Mouse (Mus musculus): ENCODE measurements at regions not wholly inside any gene's neighbourhood (a gene's known extent, or its start where the extent isn't known, plus 50 kb on each side); places are given as distances from the start of the nearest gene placed in this dataset.

GRCm38 (mm10) chr15:72379291-72379690 lies 1455.1 kb upstream of the Gm6569 start:
- ChIA-PET POLR2A (no interaction called here), CTCF (no interaction called here)

GRCm38 (mm10) chr15:72381164-72381563 lies 1453.2 kb upstream of the Gm6569 start:
- ChIA-PET POLR2A (no interaction called here), CTCF (interaction anchor here in 1 of 4 experiments (0.6 kb wide), 1 partner anchor 1180 kb away, joined by 4 read pairs; no protein-coding TSS in a partner anchor)

DNA sequence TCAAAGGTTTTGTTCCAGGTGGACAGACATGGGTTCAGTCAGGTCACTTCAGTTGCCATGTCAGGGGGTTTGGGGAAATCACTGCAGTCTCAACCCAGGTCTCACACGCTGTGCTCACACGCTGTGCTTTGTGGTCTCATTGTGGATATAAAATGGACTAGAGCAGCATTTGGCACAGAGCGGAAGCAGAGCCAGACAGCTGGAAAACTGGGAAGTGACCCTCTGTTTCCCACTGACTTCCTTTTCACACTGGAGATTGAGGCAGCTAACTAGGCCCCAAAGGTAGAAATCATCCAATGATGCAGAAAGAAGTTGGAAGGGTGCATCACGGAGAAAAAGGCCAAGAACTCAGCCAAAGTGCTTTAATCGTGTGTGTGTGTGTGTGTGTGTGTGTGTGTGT lies 1452.6 kb upstream of the Gm6569 start:
- ChIA-PET CTCF (interaction anchor here in 1 of 4 experiments (0.6 kb wide), 1 partner anchor 1179 kb away, joined by 4 read pairs; no protein-coding TSS in a partner anchor), POLR2A (no interaction called here)

DNA sequence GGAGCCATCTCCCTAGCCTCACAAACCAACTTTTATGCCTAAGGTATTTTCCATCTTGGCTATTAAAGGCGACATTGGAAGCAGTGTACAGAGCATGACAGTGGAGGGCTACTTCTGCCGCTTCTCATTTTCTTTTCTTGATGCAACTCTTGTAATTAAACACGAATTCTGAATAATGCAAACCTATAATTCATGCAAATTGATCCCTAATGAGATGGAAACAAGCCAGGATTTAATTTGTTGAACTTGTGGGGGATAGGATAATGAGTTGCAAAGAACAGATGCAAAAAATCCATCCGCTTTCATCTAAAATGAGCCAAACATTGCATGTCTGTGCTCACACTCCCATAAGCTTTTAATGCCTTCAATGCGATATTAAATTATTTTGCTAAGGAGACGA lies 1451.8 kb upstream of the Gm6569 start:
- CTCF ChIA-PET = no interaction called here
- POLR2A ChIA-PET = no interaction called here

GRCm38 (mm10) chr15:72383062-72383461 lies 1451.3 kb upstream of the Gm6569 start:
- POLR2A ChIA-PET = no interaction called here
- CTCF ChIA-PET = no interaction called here

- ChIA-PET POLR2A (no interaction called here), CTCF (no interaction called here)
These were observed 1450.9 kb upstream of the Gm6569 start for GRCm38 (mm10) chr15:72383470-72383869.

- CTCF ChIA-PET = no interaction called here
- POLR2A ChIA-PET = no interaction called here
These were observed 1441.1 kb upstream of the Gm6569 start for GRCm38 (mm10) chr15:72393226-72393625.

- ChIA-PET CTCF (no interaction called here), POLR2A (no interaction called here)
These were observed 1422.4 kb upstream of the Gm6569 start for GRCm38 (mm10) chr15:72411956-72412355.
